Mouse (Mus musculus): ENCODE measurements around the gene Pxylp1. TPM values are rescaled to one million over a fixed set of nuclear protein-coding genes. Genes with fewer than 3 reads are reported as not detected.

Pxylp1 gene
- total RNA-seq, 2 experiments from 2014 or later = 8.8 to 11.0 TPM

GRCm38 (mm10) chr9:96824026-96824425 lies 68.4 kb downstream of the Pxylp1 start:
- DNase-seq = peak; percentile 68

GRCm38 (mm10) chr9:96823541-96823940 lies 68.9 kb downstream of the Pxylp1 start:
- DNase-seq = no peak

GRCm38 (mm10) chr9:96823005-96823404 lies 69.5 kb downstream of the Pxylp1 start:
- no peak for DNase-seq

GRCm38 (mm10) chr9:96818822-96819481 lies 73.5 kb downstream of the Pxylp1 start:
- DNase-seq = no peak

- peak; percentile 61 for DNase-seq
These were observed 74.2 kb downstream of the Pxylp1 start for GRCm38 (mm10) chr9:96818128-96818821.

- DNase-seq = no peak
These were observed 80.5 kb downstream of the Pxylp1 start for GRCm38 (mm10) chr9:96811996-96812395.

- DNase-seq = no peak
These were observed 92.2 kb downstream of the Pxylp1 start for GRCm38 (mm10) chr9:96800131-96800825.

GRCm38 (mm10) chr9:96797311-96797710 lies 95.2 kb downstream of the Pxylp1 start:
- DNase-seq = no peak

GRCm38 (mm10) chr9:96795399-96795928 lies 97.0 kb downstream of the Pxylp1 start:
- DNase-seq = peak; percentile 32

GRCm38 (mm10) chr9:96794601-96795000 lies 97.9 kb downstream of the Pxylp1 start:
- DNase-seq = peak; percentile 42

- DNase-seq = no peak
These were observed 99.9 kb downstream of the Pxylp1 start for GRCm38 (mm10) chr9:96792543-96792942.

- no peak for DNase-seq
These were observed 102.0 kb downstream of the Pxylp1 start for GRCm38 (mm10) chr9:96790389-96791007.

- no peak for DNase-seq
These were observed 102.6 kb downstream of the Pxylp1 start for GRCm38 (mm10) chr9:96789906-96790305.

- no peak for DNase-seq
These were observed 104.7 kb downstream of the Pxylp1 start for GRCm38 (mm10) chr9:96787797-96788196.

GRCm38 (mm10) chr9:96785871-96786342 lies 106.6 kb downstream of the Pxylp1 start:
- DNase-seq = no peak

- DNase-seq = no peak
These were observed 107.3 kb downstream of the Pxylp1 start for GRCm38 (mm10) chr9:96785187-96785586.

GRCm38 (mm10) chr9:96783667-96784066 lies 108.8 kb downstream of the Pxylp1 start:
- no peak for DNase-seq

- DNase-seq = peak; percentile 53
These were observed 109.2 kb downstream of the Pxylp1 start for GRCm38 (mm10) chr9:96783258-96783657.

- no peak for DNase-seq
These were observed 110.4 kb downstream of the Pxylp1 start for GRCm38 (mm10) chr9:96782062-96782461.
